Mouse (Mus musculus): ENCODE measurements at regions not wholly inside any gene's neighbourhood (a gene's known extent, or its start where the extent isn't known, plus 50 kb on each side); places are given as distances from the start of the nearest gene placed in this dataset.

DNA sequence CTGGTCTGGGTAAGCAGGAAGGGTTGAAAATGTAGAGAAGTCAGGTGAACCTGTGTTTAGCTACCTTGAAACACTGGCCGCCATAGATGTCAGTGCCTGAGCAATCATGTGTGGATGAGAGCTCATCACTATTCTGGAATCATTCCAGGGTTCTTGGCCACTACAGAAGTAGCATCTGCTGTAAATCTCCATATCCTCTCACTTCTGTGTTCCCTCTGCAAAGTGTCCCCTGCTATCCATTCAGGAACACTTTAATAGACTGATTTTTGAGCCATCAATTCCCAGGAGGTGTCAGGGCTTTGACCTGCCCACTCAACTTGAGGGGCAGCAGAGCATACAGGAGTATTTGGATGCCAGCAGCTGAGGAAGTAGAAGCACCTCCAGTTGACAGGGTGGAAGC is 284.7 kb upstream of the Sstr1 start:
- Histone ChIP-seq H3K4me1 (ENCODE audit: control insufficient read depth in 1 of 2, insufficient read depth in 2 of 2, low read length in 2 of 2) (no peaks in the 10 kb centered on the region), H3K9me3 (replicated peaks; ENCODE audit: insufficient read depth, low read length) (no peaks in the 10 kb centered on the region), H3K9ac (ENCODE audit: control insufficient read depth, low read depth, low read length, poor library complexity, severe bottlenecking) (no peak overlapping the region), H3K27me3 (ENCODE audit: control insufficient read depth in 1 of 2, insufficient read depth in 2 of 2, low read length in 2 of 2) (no peaks in the 10 kb centered on the region; a peak in 1 of 4 replicates), H3K27ac (ENCODE audit: control insufficient read depth, low read depth, low read length) (no peak overlapping the region), H3K4me3 (ENCODE audit: control insufficient read depth in 1 of 2, insufficient read depth in 1 of 2, low read depth in 2 of 2, low read length in 2 of 2) (no peak overlapping the region), H3K79me2 (ENCODE audit: control insufficient read depth, insufficient read depth, low read length, poor library complexity) (no peaks in the 10 kb centered on the region), H3K36me3 (ENCODE audit: control insufficient read depth in 1 of 2, insufficient read depth in 2 of 2, low read length in 2 of 2) (no peaks in the 10 kb centered on the region)
- DNase-seq (ENCODE audit: low read depth, low spot score): no peak
- TF ChIP-seq MXI1 (IDR thresholded peaks at IDR 0.05; ENCODE audit: low read depth, low read length): no peak

DNA sequence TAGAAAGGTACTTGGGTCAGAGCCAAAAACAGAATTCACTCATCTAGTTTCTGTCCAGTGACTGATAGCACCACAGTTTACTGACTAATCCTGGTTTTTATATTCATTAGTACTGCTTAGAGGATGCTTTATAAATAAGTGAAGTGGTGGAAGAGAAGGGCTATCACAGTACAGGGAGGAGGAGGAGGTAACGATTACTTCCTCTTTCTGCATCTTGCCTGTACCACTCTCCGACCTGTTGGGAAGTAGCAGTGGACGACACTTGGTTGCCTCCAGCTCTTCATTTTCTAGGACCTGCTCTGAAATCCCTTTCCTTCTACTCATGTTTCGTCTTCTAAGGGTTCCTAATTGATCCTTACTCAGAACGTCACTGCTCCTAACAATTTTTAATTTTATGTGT is 283.5 kb upstream of the Sstr1 start:
- Histone ChIP-seq H3K9me3 (replicated peaks; ENCODE audit: insufficient read depth, low read length) (no peaks in the 10 kb centered on the region), H3K79me2 (ENCODE audit: control insufficient read depth, insufficient read depth, low read length, poor library complexity) (no peaks in the 10 kb centered on the region), H3K4me3 (ENCODE audit: control insufficient read depth in 1 of 2, insufficient read depth in 1 of 2, low read depth in 2 of 2, low read length in 2 of 2) (no peak overlapping the region), H3K36me3 (ENCODE audit: control insufficient read depth in 1 of 2, insufficient read depth in 2 of 2, low read length in 2 of 2) (no peaks in the 10 kb centered on the region), H3K9ac (ENCODE audit: control insufficient read depth, low read depth, low read length, poor library complexity, severe bottlenecking) (no peak overlapping the region), H3K27ac (ENCODE audit: control insufficient read depth, low read depth, low read length) (no peak overlapping the region), H3K27me3 (ENCODE audit: control insufficient read depth in 1 of 2, insufficient read depth in 2 of 2, low read length in 2 of 2) (no peaks in the 10 kb centered on the region), H3K4me1 (ENCODE audit: control insufficient read depth in 1 of 2, insufficient read depth in 2 of 2, low read length in 2 of 2) (no peaks in the 10 kb centered on the region)
- no peak for TF ChIP-seq USF1 (IDR thresholded peaks at IDR 0.05; ENCODE audit: low read depth, low read length)
- TF ChIP-seq POLR2AphosphoS5 (IDR thresholded peaks at IDR 0.05; ENCODE audit: borderline replicate concordance, low read depth, low read length): no peak
- no peak for TF ChIP-seq EP300 (IDR thresholded peaks at IDR 0.05; ENCODE audit: low read depth in 1 of 2, low read length in 2 of 2)
- peak; percentile 8 for DNase-seq (ENCODE audit: low read depth, low spot score)

DNA sequence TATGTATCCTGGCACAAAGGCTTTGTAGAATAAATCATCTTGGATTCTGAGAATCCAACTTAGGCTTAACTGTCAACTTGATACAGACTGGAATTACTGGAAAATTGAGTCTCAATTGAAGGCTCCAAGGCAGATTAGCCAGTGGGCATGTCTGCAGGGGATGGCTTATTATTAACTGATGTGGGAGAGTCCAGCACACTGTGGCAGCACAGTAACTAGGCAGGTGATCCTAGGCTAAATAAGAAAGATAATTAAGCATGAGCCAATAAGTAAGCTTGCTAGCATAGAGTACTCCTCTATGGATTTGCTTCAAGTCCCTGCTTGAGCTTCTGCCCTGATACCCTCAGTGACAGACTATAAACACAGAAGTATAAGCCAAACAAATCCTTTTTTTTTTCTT is 279.7 kb upstream of the Sstr1 start:
- Histone ChIP-seq H3K36me3 (ENCODE audit: control insufficient read depth in 1 of 2, insufficient read depth in 2 of 2, low read length in 2 of 2) (no peaks in the 10 kb centered on the region), H3K79me2 (ENCODE audit: control insufficient read depth, insufficient read depth, low read length, poor library complexity) (no peaks in the 10 kb centered on the region), H3K9me3 (replicated peaks; ENCODE audit: insufficient read depth, low read length) (no peaks in the 10 kb centered on the region), H3K4me1 (ENCODE audit: control insufficient read depth in 1 of 2, insufficient read depth in 2 of 2, low read length in 2 of 2) (no peaks in the 10 kb centered on the region), H3K27me3 (ENCODE audit: control insufficient read depth in 1 of 2, insufficient read depth in 2 of 2, low read length in 2 of 2) (no peaks in the 10 kb centered on the region), H3K27ac (ENCODE audit: control insufficient read depth, low read depth, low read length) (no peak overlapping the region), H3K9ac (ENCODE audit: control insufficient read depth, low read depth, low read length, poor library complexity, severe bottlenecking) (no peak overlapping the region), H3K4me3 (ENCODE audit: control insufficient read depth in 1 of 2, insufficient read depth in 1 of 2, low read depth in 2 of 2, low read length in 2 of 2) (no peak overlapping the region)
- no peak for TF ChIP-seq ZKSCAN1 (IDR thresholded peaks at IDR 0.05; ENCODE audit: low read depth, low read length)
- TF ChIP-seq MAFK (IDR thresholded peaks at IDR 0.05; ENCODE audit: borderline replicate concordance, low read depth, low read length): no peak
- no peak for TF ChIP-seq BHLHE40 (IDR thresholded peaks at IDR 0.05; ENCODE audit: borderline replicate concordance, low read depth, low read length)
- TF ChIP-seq MYC (IDR thresholded peaks at IDR 0.05; ENCODE audit: low read depth, low read length): no peak
- no peak for TF ChIP-seq NELFE (IDR thresholded peaks at IDR 0.05; ENCODE audit: low read depth, low read length)
- no peak for TF ChIP-seq RAD21 (IDR thresholded peaks at IDR 0.05; ENCODE audit: low read depth, low read length)
- TF ChIP-seq ETS1 (IDR thresholded peaks at IDR 0.05; ENCODE audit: low read depth, low read length): no peak
- TF ChIP-seq ZMIZ1 (IDR thresholded peaks at IDR 0.05; ENCODE audit: low read depth, low read length): no peak
- no peak for TF ChIP-seq NRF1 (IDR thresholded peaks at IDR 0.05; ENCODE audit: insufficient read depth, low read depth, low read length, poor library complexity, severe bottlenecking)
- TF ChIP-seq MXI1 (IDR thresholded peaks at IDR 0.05; ENCODE audit: low read depth, low read length): no peak
- TF ChIP-seq KAT2A (conservative IDR thresholded peaks at IDR 0.05; ENCODE audit: low read depth, low read length): no peak
- TF ChIP-seq POLR2A (IDR thresholded peaks at IDR 0.05; ENCODE audit: control insufficient read depth in 1 of 2, insufficient read depth in 1 of 2, low read depth in 1 of 2, low read length in 2 of 2, poor library complexity in 1 of 2): no peak
- TF ChIP-seq SIN3A (IDR thresholded peaks at IDR 0.05; ENCODE audit: low read length): no peak
- TF ChIP-seq ELF1 (IDR thresholded peaks at IDR 0.05; ENCODE audit: low read depth, low read length): no peak
- TF ChIP-seq USF2 (IDR thresholded peaks at IDR 0.05; ENCODE audit: borderline replicate concordance in 1 of 2, insufficient read depth in 1 of 2, low read depth in 1 of 2, low read length in 2 of 2): no peak
- TF ChIP-seq TCF12 (IDR thresholded peaks at IDR 0.05; ENCODE audit: low read depth, low read length): no peak
- TF ChIP-seq JUND (IDR thresholded peaks at IDR 0.05; ENCODE audit: low read depth, low read length): no peak
- no peak for DNase-seq (ENCODE audit: low read depth, low spot score)
